Comparison of ENCODE assay signal across 10 mouse cellular contexts in genomic region chr8:104542160-104542559, GRCm38 (mm10). TPM values are rescaled to one million over a fixed set of nuclear protein-coding genes. Genes with fewer than 3 reads are reported as not detected.
A peak's percentile ranks its signal among the peaks of the same experiment; 100 is the strongest.
DNase-seq lines count a peak whose midpoint lies in the region; ATAC-seq lines count a peak whose summit lies in the region.
"Had no signal": no experiment of that assay in that cellular context is flagged by ENCODE, and none has a peak within 500 bp of the region (broad histone marks: within the 10 kb centered on the region; RNA-seq: fewer than 3 reads in every experiment).

No protein-coding gene starts in this region.

- H3K27ac ChIP-seq in heart, embryonic 14.5 days (replicated peaks in 1 of 2; ENCODE audit: control insufficient read depth in 1 of 2, insufficient read depth in 1 of 2, low read depth in 2 of 2, low read length in 2 of 2) = no peak overlapping the region
- no peak overlapping the region for H3K27ac ChIP-seq in midbrain, embryonic 14.5 days (replicated peaks; ENCODE audit: low read depth, low read length)
- H3K27ac ChIP-seq: liver, embryonic 12.5 days; neural tube, embryonic 12.5 days had no signal

- peaks cover 5 to 17% of the 10 kb centered on the region in 2 experiments; a peak in 3 of 4 replicates for H3K4me1 ChIP-seq in heart, embryonic 14.5 days (ENCODE audit: control insufficient read depth in 2 of 2, insufficient read depth in 2 of 2, low read length in 2 of 2)
- H3K4me1 ChIP-seq in midbrain, embryonic 14.5 days (ENCODE audit: control insufficient read depth, insufficient read depth, low read length) = peaks cover 9% of the 10 kb centered on the region; the same call in 1 of the 2 replicates

- H3K27me3 ChIP-seq in heart, embryonic 14.5 days (ENCODE audit: control insufficient read depth, insufficient read depth, low read length) = peaks cover 62% of the 10 kb centered on the region
- peaks cover 49% of the 10 kb centered on the region for H3K27me3 ChIP-seq in midbrain, embryonic 14.5 days (ENCODE audit: control insufficient read depth, insufficient read depth, low read length)

- peak overlapping the region in 1 of 2 experiments; percentile 58; a peak in 1 of 4 replicates for H3K4me3 ChIP-seq in heart, embryonic 14.5 days (ENCODE audit: control insufficient read depth in 1 of 2, insufficient read depth in 1 of 2, low read depth in 1 of 2, low read length in 2 of 2)
- H3K4me3 ChIP-seq in midbrain, embryonic 14.5 days (replicated peaks; ENCODE audit: low read depth, low read length) = peak overlapping the region; percentile 49; the same call in 1 of the 2 replicates

- 6% methylated on average over 11 of the region's 11 CpGs for WGBS in heart, embryonic 14.5 days
- WGBS in midbrain, embryonic 14.5 days = 11% methylated on average over 11 of the region's 11 CpGs

- H3K36me3 ChIP-seq in heart, embryonic 14.5 days (ENCODE audit: control insufficient read depth, insufficient read depth, low read length) = no peaks in the 10 kb centered on the region
- H3K36me3 ChIP-seq in midbrain, embryonic 14.5 days (ENCODE audit: control insufficient read depth, insufficient read depth, low read length) = no peaks in the 10 kb centered on the region
- H3K36me3 ChIP-seq: liver, embryonic 12.5 days; neural tube, embryonic 12.5 days had no signal

- H3K9ac ChIP-seq in heart, embryonic 14.5 days (ENCODE audit: low read length) = no peak overlapping the region
- no peak overlapping the region for H3K9ac ChIP-seq in midbrain, embryonic 14.5 days (replicated peaks; ENCODE audit: low read length)
- H3K9ac ChIP-seq: liver, embryonic 12.5 days; neural tube, embryonic 12.5 days had no signal

- H3K4me2 ChIP-seq in heart, embryonic 14.5 days (ENCODE audit: low read length) = peak overlapping the region; percentile 98
- no peak overlapping the region for H3K4me2 ChIP-seq in midbrain, embryonic 14.5 days (ENCODE audit: low read length)

- no peak for DNase-seq in heart, adult 18-20 months
- peak; percentile 38 to 52 for DNase-seq in cerebellum, postnatal 36 days
- DNase-seq in frontal cortex, postnatal 36 days (ENCODE audit: low spot score in 2 of 2) = peak; percentile 82 to 89
- no peak for DNase-seq in midbrain, embryonic 14.5 days
- no peak for DNase-seq in ovary, postnatal 36 days (ENCODE audit: low spot score)
- DNase-seq in thymus, postnatal 4 days = no peak
- DNase-seq in thymus, postnatal 25 days = no peak

- no peak for ATAC-seq in heart, embryonic 14.5 days (ENCODE audit: insufficient number of reproducible peaks, insufficient read depth, low FRiP score, low read depth)
- ATAC-seq in midbrain, embryonic 14.5 days (ENCODE audit: low FRiP score, low TSS enrichment) = no peak
- ATAC-seq: liver, embryonic 12.5 days had no signal

- no peaks in the 10 kb centered on the region for H3K9me3 ChIP-seq in heart, embryonic 14.5 days (ENCODE audit: control insufficient read depth, low read length)
- H3K9me3 ChIP-seq in midbrain, embryonic 14.5 days (ENCODE audit: control insufficient read depth, low read length) = no peaks in the 10 kb centered on the region
- H3K9me3 ChIP-seq: liver, embryonic 12.5 days; neural tube, embryonic 12.5 days had no signal

RNA-seq across cellular contexts. Expression of gene Car7, which starts 7.7 kb away (rescaled TPM):
- 2.2 and 2.3 TPM in 2 replicates for polyA plus RNA-seq in heart, embryonic 14.5 days (2014; fragmentation: Nextera tagmentation; extraction: Ambion mirVana)
- 1 to 10 TPM; 1.5 to 2.7 TPM for total RNA-seq in heart, adult 18-20 months (2021)
- 2.7 and 3.6 TPM in 2 replicates for polyA plus RNA-seq in midbrain, embryonic 14.5 days (2014; fragmentation: Nextera tagmentation; extraction: Ambion mirVana)

RNA-seq across cellular contexts. Expression of gene Nae1, which starts 7.7 kb away (rescaled TPM):
- 73.3 and 80.0 TPM in 2 replicates for polyA plus RNA-seq in heart, embryonic 14.5 days (2014; fragmentation: Nextera tagmentation; extraction: Ambion mirVana)
- total RNA-seq in heart, adult 18-20 months (2021) = 10 to 100 TPM; 26.8 to 34.9 TPM
- 113 and 122 TPM in 2 replicates for polyA plus RNA-seq in midbrain, embryonic 14.5 days (2014; fragmentation: Nextera tagmentation; extraction: Ambion mirVana)

RNA-seq across cellular contexts. Expression of gene Terb1, which starts 32.5 kb away (rescaled TPM):
- 0.18 TPM in 1 of 2 replicates, not detected in the other for polyA plus RNA-seq in heart, embryonic 14.5 days (2014; fragmentation: Nextera tagmentation; extraction: Ambion mirVana)
- total RNA-seq in heart, adult 18-20 months (2021) = not detected
- 0.38 and 0.53 TPM in 2 replicates for polyA plus RNA-seq in midbrain, embryonic 14.5 days (2014; fragmentation: Nextera tagmentation; extraction: Ambion mirVana)

RNA-seq across cellular contexts. Expression of gene Pdp2, which starts 49.1 kb away (rescaled TPM):
- 5.4 and 6.4 TPM in 2 replicates for polyA plus RNA-seq in heart, embryonic 14.5 days (2014; fragmentation: Nextera tagmentation; extraction: Ambion mirVana)
- total RNA-seq in heart, adult 18-20 months (2021) = 10 to 100 TPM; 18.1 to 22.5 TPM
- 17.2 and 18.2 TPM in 2 replicates for polyA plus RNA-seq in midbrain, embryonic 14.5 days (2014; fragmentation: Nextera tagmentation; extraction: Ambion mirVana)

Comparison
In these comparisons a context has a peak if more than half of its experiments do, and no peak if none do; other contexts are left out.
1. DNase-seq: peak in cerebellum, postnatal 36 days (2 of 2) and frontal cortex, postnatal 36 days (2 of 2); none in heart, adult 18-20 months (0 of 2), midbrain, embryonic 14.5 days (single experiment), ovary, postnatal 36 days (single experiment), thymus, postnatal 4 days (single experiment) and thymus, postnatal 25 days (single experiment).